Mouse (Mus musculus) forebrain, postnatal 0 days (tissue): ENCODE results near the gene Ccdc3. TPM values are rescaled to one million over a fixed set of nuclear protein-coding genes. Genes with fewer than 3 reads are reported as not detected.

ENCODE experiments used
- ATAC-seq: fragments of 200-750 bp; cut with Nextera tagmentation; 2 replicates; pipeline ENCODE4 v1.8.0; 2017; ENCODE audit warnings: mild to moderate bottlenecking, moderate library complexity
- DNase-seq: peaks from one replicate; pipeline ENCODE4 v3.0.0-alpha.2; 2015
- H3K27ac ChIP-seq: fragments of 300-500 bp; sonication (generic); 2 replicates; pipeline ENCODE4 v1.5.1; 2014; ENCODE audit warnings: low read depth, mild to moderate bottlenecking, antibody characterized with exemption, low read length, moderate library complexity, mixed read lengths
- H3K27me3 ChIP-seq: fragments of 300-500 bp; sonication (generic); 2 replicates; pipeline ENCODE4 v1.6.1; 2014; ENCODE audit warnings: mild to moderate bottlenecking, low read length, mixed read lengths; ENCODE audit not compliant: insufficient read depth
- H3K36me3 ChIP-seq: fragments of 300-500 bp; sonication (generic); 2 replicates; pipeline ENCODE4 v1.6.1; 2014; ENCODE audit warnings: mild to moderate bottlenecking, moderate library complexity; ENCODE audit not compliant: insufficient read depth
- H3K4me1 ChIP-seq: fragments of 300-500 bp; sonication (generic); 2 replicates; pipeline ENCODE4 v1.6.1; 2014; ENCODE audit warnings: antibody characterized with exemption; ENCODE audit not compliant: insufficient read depth
- H3K4me2 ChIP-seq: fragments of 300-500 bp; sonication (generic); 2 replicates; pipeline ENCODE4 v1.6.1; 2014; ENCODE audit warnings: low read depth, mild to moderate bottlenecking, moderate library complexity
- H3K4me3 ChIP-seq: fragments of 300-500 bp; sonication (generic); 2 replicates; pipeline ENCODE4 v1.5.1; 2014; ENCODE audit warnings: low read depth, low read length, mixed read lengths
- H3K9ac ChIP-seq: fragments of 300-500 bp; sonication (generic); 2 replicates; pipeline ENCODE4 v1.6.1; 2014; ENCODE audit warnings: mild to moderate bottlenecking
- H3K9me3 ChIP-seq: fragments of 300-500 bp; sonication (generic); 2 replicates; pipeline ENCODE4 v1.6.1; 2016; ENCODE audit warnings: low read length
- CTCF ChIP-seq: sonication (generic); IDR thresholded peaks from 2 replicates; pipeline ENCODE4 v1.5.1; 2016; ENCODE audit warnings: antibody characterized with exemption, control low read depth, low read depth
- WGBS: fragments of 180-500 bp; shearing (Covaris S2); extraction: QIAGEN DNeasy Blood & Tissue Kit; methylation state at CpG from one replicate; pipeline ENCODE4 v1.1.7; 2014; 5-methylcytosine and 5-hydroxymethylcytosine counted together
- polyA plus RNA-seq: library from polyadenylated mRNA; unstranded; fragments of >200 nt; fragmentation: Nextera tagmentation; extraction: Ambion mirVana; gene quantifications from 2 replicates; pipeline ENCODE4 v1.2.1, GENCODE M21; 2015
- total RNA-seq: library from RNA; depleted of rRNA; stranded (reverse); fragments of >200 nt; gene quantifications from 2 replicates; pipeline ENCODE4 v1.2.3, GENCODE M21; 2014

Ccdc3 gene
- total and polyA plus RNA-seq, 2 experiments from 2014 or later, result 4.7 to 9.2 TPM

GRCm38 (mm10) chr2:5192156-5192555 is 54.6 kb downstream of the Ccdc3 start:
- H3K27me3 ChIP-seq, result no peaks in the 10 kb centered on the region
- no peak overlapping the region for H3K4me2 ChIP-seq
- no peak overlapping the region for H3K4me3 ChIP-seq
- 88% methylated on average over 4 of the region's 4 CpGs for WGBS
- ATAC-seq, result no peak
- no peaks in the 10 kb centered on the region for H3K4me1 ChIP-seq
- H3K27ac ChIP-seq, result no peak overlapping the region
- no peak for TF ChIP-seq CTCF
- no peaks in the 10 kb centered on the region for H3K9me3 ChIP-seq
- no peaks in the 10 kb centered on the region for H3K36me3 ChIP-seq
- no peak overlapping the region for H3K9ac ChIP-seq
- DNase-seq, result no peak

DNA sequence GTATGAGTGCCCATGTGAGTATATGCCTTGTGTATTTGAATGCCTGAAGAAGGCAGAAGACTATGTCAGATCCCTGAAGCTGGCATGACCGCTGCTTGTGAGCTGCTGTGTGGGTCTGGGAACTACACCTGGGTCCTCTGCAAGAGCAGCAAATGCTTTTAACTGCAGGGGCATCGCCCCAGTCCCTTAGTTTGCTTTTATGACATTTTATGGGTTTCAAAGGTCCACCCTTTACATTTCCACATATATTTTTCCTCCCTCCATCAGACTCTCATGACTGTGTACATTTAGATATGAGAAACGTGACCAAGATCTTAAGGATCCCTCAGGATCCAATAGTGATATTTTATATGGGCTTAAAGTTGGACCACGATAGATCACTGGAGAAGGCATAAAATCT is 55.5 kb downstream of the Ccdc3 start:
- H3K4me1 ChIP-seq, result no peaks in the 10 kb centered on the region
- ATAC-seq, result no peak
- WGBS, result 91% methylated on average over 4 of the region's 4 CpGs
- TF ChIP-seq CTCF, result no peak
- no peak overlapping the region for H3K4me3 ChIP-seq
- no peaks in the 10 kb centered on the region for H3K27me3 ChIP-seq
- no peak overlapping the region for H3K4me2 ChIP-seq
- no peak overlapping the region for H3K9ac ChIP-seq
- H3K36me3 ChIP-seq, result no peaks in the 10 kb centered on the region
- no peak overlapping the region for H3K27ac ChIP-seq
- no peaks in the 10 kb centered on the region for H3K9me3 ChIP-seq
- DNase-seq, result no peak

DNA sequence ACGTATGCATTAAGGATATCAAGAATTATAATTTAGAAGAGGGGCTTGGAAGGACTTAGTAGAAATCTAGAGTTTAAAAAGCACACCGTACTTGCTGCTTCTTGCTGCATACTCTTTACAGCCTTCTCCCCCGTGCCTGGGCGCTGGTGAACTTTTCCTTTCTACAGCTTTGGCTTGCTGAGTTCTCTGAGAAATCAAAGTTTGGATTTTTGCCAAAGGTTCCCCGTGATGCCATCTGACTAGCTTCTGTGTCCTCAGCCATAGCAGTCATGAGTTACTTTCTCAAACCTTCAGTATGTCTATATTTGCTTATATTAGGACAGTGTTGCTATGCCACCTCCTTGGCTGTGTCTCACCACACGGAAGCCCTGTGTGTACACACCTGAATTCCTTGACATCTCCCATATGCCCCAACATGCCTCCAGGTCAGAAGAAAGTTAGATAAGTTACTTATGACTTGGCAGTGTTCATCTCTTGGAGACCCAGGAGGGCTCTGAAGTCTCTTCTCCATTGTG is 57.2 kb downstream of the Ccdc3 start:
- H3K4me2 ChIP-seq, result no peak overlapping the region
- 66% methylated on average over 6 of the region's 6 CpGs for WGBS
- no peak overlapping the region for H3K27ac ChIP-seq
- TF ChIP-seq CTCF, result no peak
- no peak overlapping the region for H3K9ac ChIP-seq
- no peaks in the 10 kb centered on the region for H3K36me3 ChIP-seq
- no peaks in the 10 kb centered on the region for H3K27me3 ChIP-seq
- DNase-seq (peak; percentile 26), ATAC-seq (no peak)
- H3K4me3 ChIP-seq, result no peak overlapping the region
- no peaks in the 10 kb centered on the region for H3K4me1 ChIP-seq
- H3K9me3 ChIP-seq, result no peaks in the 10 kb centered on the region

GRCm38 (mm10) chr2:5197486-5197885 is 59.9 kb downstream of the Ccdc3 start:
- peak; percentile 34; the same call in 1 of the 2 replicates for ATAC-seq

DNA sequence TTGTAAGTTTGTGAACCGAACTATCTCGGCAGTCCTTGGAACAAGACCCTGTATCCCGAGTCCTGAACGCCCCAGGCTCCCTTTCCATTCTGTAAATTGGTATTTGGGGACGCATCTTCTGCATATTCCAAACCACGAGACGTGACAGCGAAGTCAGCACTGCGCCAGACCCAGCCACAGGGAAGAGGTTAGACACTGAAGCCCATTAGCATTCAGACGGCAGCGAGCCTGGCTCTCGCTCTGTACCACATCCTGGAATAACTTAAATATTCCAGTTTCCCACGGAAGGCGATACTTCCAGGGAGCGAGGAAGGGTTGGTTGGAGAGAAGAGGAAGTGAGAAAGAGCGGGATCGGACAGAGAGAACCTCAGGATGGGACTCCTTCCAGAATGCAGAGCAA is 61.7 kb downstream of the Ccdc3 start:
- Histone ChIP-seq H3K4me3 (no peak overlapping the region), H3K9ac (no peak overlapping the region), H3K9me3 (no peaks in the 10 kb centered on the region), H3K36me3 (no peaks in the 10 kb centered on the region), H3K27ac (no peak overlapping the region), H3K27me3 (no peaks in the 10 kb centered on the region), H3K4me2 (no peak overlapping the region), H3K4me1 (no peaks in the 10 kb centered on the region)
- TF ChIP-seq CTCF, result no peak
- WGBS, result 78% methylated on average over 17 of the region's 17 CpGs
- DNase-seq, result no peak
- ATAC-seq, result no peak

More at GRCm38 (mm10) chr2:5197486-5197885, 59.9 kb downstream of the Ccdc3 start:
- Histone ChIP-seq H3K27ac (peak overlapping the region; percentile 21; the same call in 1 of the 2 replicates), H3K9ac (no peak overlapping the region), H3K27me3 (no peaks in the 10 kb centered on the region), H3K4me2 (no peak overlapping the region), H3K36me3 (no peaks in the 10 kb centered on the region), H3K4me1 (no peaks in the 10 kb centered on the region), H3K9me3 (no peaks in the 10 kb centered on the region), H3K4me3 (no peak overlapping the region)
- 53% methylated on average over 4 of the region's 4 CpGs for WGBS
- no peak for TF ChIP-seq CTCF
- peak; percentile 67 for DNase-seq

- 74% methylated on average over 7 of the region's 7 CpGs for WGBS
- Histone ChIP-seq H3K27ac (no peak overlapping the region), H3K4me3 (no peak overlapping the region), H3K9me3 (no peaks in the 10 kb centered on the region), H3K4me1 (no peaks in the 10 kb centered on the region), H3K9ac (no peak overlapping the region), H3K36me3 (no peaks in the 10 kb centered on the region), H3K4me2 (no peak overlapping the region), H3K27me3 (no peaks in the 10 kb centered on the region)
- TF ChIP-seq CTCF, result no peak
- DNase-seq (no peak), ATAC-seq (no peak)
Observed at GRCm38 (mm10) chr2:5200817-5201364, 63.3 kb downstream of the Ccdc3 start.

GRCm38 (mm10) chr2:5203146-5203545 is 65.6 kb downstream of the Ccdc3 start:
- Histone ChIP-seq H3K4me1 (no peaks in the 10 kb centered on the region), H3K9me3 (no peaks in the 10 kb centered on the region), H3K4me2 (no peak overlapping the region), H3K27me3 (no peaks in the 10 kb centered on the region), H3K27ac (no peak overlapping the region), H3K36me3 (no peaks in the 10 kb centered on the region), H3K4me3 (no peak overlapping the region), H3K9ac (no peak overlapping the region)
- no peak for TF ChIP-seq CTCF
- DNase-seq (no peak), ATAC-seq (no peak)
- WGBS, result 93% methylated on average over 1 of the region's 1 CpGs

- DNase-seq (no peak), ATAC-seq (no peak)
- TF ChIP-seq CTCF, result no peak
- 84% methylated on average over 1 of the region's 1 CpGs for WGBS
- H3K36me3 ChIP-seq, result no peaks in the 10 kb centered on the region
- no peak overlapping the region for H3K27ac ChIP-seq
- H3K4me1 ChIP-seq, result no peaks in the 10 kb centered on the region
- no peaks in the 10 kb centered on the region for H3K9me3 ChIP-seq
- H3K27me3 ChIP-seq, result no peaks in the 10 kb centered on the region
- no peak overlapping the region for H3K4me3 ChIP-seq
- no peak overlapping the region for H3K4me2 ChIP-seq
- no peak overlapping the region for H3K9ac ChIP-seq
Observed at GRCm38 (mm10) chr2:5204941-5205340, 67.4 kb downstream of the Ccdc3 start.
